Mouse (Mus musculus): ENCODE results near the gene Rad17.

Rad17 gene

DNA sequence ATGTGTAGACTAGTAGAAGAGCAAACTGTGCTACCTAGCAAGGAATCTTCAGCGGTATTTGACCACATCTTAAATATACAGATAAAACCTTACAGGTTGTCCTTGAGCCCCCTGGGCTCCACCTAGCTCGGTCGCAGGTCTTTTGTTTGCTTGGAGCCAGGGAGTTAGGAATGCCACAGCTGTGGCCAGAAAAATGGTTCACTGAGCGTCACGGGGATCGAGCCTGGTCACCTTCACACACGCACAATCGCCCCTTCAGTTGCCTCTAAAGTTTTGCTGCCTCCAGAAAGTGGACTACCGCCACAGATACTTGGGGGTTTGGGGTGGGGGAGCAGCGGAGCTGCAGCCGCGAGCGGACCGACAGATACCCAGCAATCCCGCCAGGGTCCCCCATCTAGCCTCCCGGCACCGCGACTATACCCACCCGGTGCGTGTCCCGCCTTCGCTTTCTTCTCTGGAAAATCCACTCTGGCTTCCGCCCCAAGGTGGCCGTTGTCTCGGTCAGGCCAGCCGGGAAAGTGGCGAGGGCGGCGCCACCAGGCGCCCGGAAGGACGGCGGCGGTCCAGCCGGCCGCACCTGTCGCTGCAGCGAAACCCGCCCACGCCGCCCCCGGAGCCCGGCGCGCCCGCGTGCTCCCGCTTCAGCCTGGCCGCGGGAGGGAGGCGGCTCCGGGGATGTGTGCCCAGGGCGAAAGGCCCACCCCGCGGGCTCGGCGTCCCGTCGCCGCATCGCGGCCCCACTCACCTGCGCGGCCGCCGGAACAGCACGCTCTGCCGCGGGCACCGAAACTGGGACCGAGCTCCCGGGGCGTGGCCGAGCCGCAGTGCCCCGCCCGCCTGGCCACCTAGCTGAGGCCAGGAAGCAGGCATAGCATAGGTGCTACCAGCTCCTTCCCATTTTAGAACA, 34.4 kb downstream of the Rad17 start, which contains the start of gene Marveld2:
Marveld2 (minus strand) TSS at position 791 of the 907 bp plus-strand sequence.
- no peak for DNase-seq (ENCODE audit: low read depth, low spot score)

DNA sequence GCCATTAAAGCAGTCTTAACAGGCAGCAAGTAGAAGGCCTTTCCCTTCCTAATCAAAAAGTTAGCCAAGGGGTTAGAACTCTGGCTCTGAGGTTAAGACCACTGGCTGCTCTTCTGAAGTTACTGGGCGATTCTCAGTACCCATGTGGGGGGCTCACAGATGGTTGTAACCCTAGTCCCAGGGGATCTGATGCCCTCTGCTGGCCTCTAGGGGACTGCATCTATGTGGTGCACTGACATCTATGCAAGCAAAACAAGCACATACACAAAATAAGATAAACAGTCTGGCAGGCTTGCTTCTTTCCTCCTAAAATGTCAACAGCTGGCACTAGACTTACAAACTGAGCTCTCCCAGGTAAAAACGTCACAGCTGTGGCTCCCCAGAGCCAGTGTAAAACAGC, 37.9 kb downstream of the Rad17 start:
- DNase-seq (ENCODE audit: low read depth, low spot score): no peak

- no peak for DNase-seq (ENCODE audit: low read depth, low spot score)
Measured at GRCm38 (mm10) chr13:100612251-100612650, 38.6 kb downstream of the Rad17 start.

DNA sequence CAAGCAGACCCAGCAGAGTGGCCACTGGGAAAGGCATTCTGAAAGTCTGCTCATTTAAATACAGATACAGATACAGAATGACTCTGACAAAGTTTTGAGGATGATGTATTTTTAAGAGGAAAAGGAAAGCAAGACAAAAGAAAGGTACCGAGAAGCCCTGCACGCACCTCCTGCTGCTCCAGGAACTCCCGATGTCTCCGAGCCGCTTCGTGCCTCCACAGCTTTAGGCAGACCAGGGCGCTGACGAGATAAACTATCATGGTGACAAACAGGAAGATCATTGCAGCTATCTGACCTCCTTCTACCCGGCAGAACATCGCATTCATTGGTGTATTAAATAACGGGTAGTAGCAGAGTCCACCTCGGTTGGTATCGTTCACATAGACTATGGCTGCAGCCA, 39.6 kb downstream of the Rad17 start:
- no peak for DNase-seq (ENCODE audit: low read depth, low spot score)

- no peak for DNase-seq (ENCODE audit: low read depth, low spot score)
Measured at GRCm38 (mm10) chr13:100607756-100608155, 43.1 kb downstream of the Rad17 start.

DNA sequence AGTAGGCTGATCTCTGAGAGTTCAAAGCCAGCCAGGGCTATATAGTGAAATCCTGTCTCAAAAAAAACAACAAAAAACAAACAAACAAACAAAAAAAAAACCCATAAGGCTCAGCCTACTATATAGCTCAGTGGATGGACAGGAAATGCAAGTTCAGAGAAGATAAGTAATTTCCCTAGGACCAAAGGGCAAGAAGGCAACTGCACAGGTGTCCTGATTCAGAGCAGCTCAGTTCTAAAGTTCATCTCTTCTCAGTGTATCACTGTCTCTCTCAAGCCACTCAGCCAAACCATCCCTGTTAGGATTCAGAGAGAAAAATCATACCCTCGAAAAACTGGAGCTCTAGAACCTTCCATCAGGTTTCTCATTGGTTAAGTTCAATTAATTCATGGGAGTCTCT, 45.0 kb downstream of the Rad17 start:
- DNase-seq (ENCODE audit: low read depth, low spot score): no peak

DNA sequence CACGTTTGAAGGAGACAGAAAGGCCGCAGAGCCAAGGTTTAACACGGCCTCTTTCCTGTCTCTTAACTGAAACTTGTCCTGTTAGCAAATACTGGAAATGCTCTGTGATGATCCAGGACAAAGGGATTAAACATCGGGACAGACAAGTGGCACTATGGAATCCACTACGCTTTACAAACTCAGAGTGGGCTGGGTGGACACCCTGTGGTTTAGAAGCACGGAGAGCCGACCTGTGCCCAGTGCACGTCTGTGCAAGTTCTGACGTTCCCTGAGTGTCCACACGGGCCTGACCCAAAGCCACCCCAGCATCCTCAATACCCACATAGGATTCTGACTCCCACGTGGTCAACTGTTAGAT, 47.1 kb downstream of the Rad17 start:
- DNase-seq (ENCODE audit: low read depth, low spot score): no peak

DNA sequence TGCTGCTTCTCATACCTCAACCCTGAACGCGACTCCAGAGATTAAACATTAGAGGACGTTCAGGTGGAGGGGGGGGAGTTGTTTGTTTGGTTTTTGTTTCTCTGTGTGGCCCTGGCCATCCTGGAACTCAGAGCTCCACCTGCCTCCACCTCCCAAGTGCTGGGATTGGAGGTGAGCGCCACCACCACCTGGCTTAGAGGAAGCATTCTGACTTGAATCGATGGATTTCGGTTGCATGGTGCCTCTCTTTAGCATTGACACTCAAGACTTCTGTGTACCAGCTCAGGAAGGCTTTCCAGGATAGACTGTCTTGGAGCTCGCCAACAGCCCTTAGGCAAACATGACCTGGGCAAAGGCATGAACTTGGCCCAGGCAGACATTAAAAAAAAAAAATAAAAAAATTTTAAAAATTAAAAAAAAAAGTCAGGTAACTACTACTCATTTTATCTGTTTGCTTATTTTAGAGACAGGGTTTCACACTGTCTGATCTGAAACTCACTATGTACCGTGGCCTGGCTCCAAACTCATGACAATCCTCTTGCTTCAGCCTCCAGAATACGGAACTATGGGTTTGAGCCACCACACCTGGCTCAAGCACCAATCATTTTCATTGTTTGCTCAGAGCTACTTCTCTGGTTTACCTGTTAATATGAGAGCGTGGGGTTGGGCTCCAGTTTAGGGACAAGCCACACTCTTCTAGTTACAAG, 47.7 kb downstream of the Rad17 start:
- DNase-seq (ENCODE audit: low read depth, low spot score): no peak

- no peak for DNase-seq (ENCODE audit: low read depth, low spot score)
Measured at GRCm38 (mm10) chr13:100602239-100602902, 48.5 kb downstream of the Rad17 start.

- DNase-seq (ENCODE audit: low read depth, low spot score): no peak
Measured at GRCm38 (mm10) chr13:100601034-100601433, 49.8 kb downstream of the Rad17 start.

DNA sequence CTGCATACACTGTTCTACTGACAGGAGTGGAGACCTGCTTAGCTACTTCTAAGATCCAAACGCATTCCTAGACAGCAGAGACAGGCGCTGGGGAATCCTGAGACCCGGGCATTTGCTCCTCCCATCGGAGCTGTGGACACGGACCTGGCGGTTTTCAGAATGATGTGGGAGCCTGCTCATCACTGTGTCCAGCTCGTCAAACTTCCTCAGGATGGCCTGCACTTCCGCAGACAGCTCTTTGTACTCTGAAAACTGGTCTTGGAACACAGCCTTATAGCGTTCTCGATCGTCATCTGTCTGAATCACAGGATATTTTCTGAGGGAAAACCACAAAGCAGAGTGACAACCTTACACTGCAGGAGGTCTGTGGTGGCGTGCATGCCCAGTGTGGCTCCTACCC, 50.5 kb downstream of the Rad17 start:
- no peak for DNase-seq (ENCODE audit: low read depth, low spot score)

DNA sequence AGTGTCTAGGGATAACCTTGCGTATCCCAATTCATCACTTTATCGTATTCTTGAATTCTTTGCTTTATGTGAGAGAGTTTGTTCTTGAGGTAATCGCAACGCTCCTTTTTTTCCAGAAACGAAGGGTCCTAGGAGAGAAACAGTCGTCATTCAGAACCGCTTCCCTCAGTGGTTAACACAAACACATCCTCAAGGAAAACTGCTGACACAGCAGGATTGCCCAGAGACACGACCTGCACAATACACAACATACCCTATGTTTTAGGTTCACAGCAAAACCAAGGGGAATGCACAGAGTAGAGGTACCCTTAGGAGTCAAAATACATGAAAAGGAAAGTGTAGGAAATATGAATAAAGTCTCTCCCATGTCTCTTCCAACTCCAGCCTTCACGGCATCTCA, 53.6 kb downstream of the Rad17 start:
- DNase-seq (ENCODE audit: low read depth, low spot score): no peak

DNA sequence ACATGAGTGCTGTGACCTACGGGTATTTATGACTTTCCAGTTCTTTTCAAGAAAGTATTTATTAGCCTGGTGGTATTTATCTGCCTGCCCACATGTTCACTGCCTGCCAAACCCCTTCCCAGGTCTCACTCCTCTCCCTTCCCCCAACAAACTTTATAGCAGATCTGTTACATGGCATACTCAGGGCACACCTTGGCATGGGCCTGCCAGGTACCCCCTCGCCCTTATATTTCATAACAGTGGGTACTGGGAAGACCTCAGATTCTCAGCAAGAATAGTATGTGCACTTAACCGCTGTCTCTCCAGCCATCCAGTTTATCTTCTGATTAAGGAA, 55.3 kb downstream of the Rad17 start:
- DNase-seq (ENCODE audit: low read depth, low spot score): no peak

- no peak for DNase-seq (ENCODE audit: low read depth, low spot score)
Measured at GRCm38 (mm10) chr13:100594838-100595551, 55.9 kb downstream of the Rad17 start.

DNA sequence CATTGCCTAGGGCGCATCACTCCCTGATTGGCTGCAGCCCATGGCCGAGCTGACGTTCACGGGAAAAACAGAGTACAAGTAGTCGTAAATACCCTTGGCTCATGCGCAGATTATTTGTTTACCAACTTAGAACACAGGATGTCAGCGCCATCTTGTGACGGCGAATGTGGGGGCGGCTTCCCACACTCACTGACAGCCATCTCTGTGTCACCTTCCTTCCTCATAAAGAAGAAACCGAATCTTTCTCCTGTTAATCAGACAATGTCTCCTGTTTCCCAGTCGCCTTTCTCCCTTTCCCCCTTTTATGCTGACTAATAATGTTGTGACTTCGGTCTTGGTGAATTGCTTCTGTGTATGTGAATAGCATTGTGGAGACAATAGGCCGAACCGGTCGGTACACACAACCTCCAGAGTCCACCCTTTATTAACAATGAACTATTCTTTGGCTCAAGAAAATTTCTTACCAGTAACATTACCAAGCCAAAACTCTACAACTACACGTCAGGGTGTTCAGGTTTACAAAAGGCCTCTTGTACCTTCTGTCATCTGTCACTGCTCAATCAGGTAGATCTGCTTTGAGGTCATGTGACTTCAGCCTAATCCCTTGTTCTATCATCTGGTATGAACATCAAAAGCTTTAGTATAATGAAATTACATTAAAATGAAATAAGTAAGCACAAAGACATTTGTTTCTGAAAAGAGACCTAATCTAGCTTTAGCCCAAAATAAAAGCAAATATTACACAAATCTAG, 56.6 kb downstream of the Rad17 start:
- DNase-seq (ENCODE audit: low read depth, low spot score): peak; percentile 17

GRCm38 (mm10) chr13:100588646-100589045, 62.2 kb downstream of the Rad17 start:
- DNase-seq (ENCODE audit: low read depth, low spot score): no peak

- DNase-seq (ENCODE audit: low read depth, low spot score): no peak
Measured at GRCm38 (mm10) chr13:100582144-100582543, 68.7 kb downstream of the Rad17 start.

- DNase-seq (ENCODE audit: low read depth, low spot score): no peak
Measured at GRCm38 (mm10) chr13:100581701-100582100, 69.2 kb downstream of the Rad17 start.

- no peak for DNase-seq (ENCODE audit: low read depth, low spot score)
Measured at GRCm38 (mm10) chr13:100579951-100580350, 70.9 kb downstream of the Rad17 start.

DNA sequence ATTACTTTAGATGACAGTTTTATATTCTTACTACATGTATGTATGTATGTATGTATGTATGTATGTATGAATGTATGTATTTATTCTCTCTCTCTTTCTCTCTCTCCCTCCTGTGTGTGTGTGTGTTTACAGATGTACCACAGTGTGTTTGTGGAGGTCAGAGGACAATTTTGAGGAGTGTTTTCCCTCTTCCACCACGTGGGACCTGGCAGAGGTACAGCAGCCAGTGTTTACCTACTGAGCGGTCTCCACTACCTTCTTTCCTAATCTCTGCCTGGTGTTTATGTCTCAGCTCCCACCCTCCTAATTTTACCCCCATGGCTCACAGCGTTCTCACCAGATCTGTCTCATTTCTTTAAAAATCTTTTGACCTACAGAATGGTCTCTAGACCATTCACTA, 71.6 kb downstream of the Rad17 start:
- no peak for DNase-seq (ENCODE audit: low read depth, low spot score)

- DNase-seq (ENCODE audit: low read depth, low spot score): no peak
Measured at GRCm38 (mm10) chr13:100575950-100576349, 74.9 kb downstream of the Rad17 start.

Measured in telencephalon, adult 2 months (tissue).